Mouse (Mus musculus): Measurements from ENCODE around the gene Pou2f3.

DNA sequence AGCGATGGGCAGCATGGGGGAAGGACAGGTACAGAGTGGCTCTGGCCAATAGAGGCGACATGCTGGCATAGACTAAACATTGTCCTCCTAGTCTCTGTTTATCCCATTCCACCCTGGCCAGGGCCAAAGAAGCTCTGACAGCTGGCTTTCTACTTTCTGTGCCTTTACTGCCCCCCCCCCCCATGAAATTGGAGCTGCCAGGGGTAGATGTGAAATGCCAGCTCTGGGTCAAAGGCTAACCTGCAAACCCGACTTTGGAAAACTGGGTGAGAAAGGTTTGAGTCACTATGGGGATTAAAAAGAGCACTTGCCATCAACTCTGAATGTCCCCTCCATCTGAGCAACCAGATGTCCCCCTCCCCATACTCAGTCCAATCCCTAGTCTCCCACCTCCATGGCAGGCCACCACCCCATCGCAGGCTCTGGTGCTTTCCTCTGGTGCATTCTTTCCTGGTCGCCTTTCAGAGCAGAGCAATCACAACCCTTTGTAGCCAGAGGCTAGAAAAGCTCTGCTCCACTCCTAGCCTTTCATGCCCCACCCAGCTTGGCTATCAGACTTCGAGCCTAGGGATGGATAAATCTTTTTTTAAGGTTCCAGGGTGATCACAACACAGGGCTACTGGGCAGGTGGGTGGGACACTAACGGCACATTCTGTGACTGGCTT, 27.1 kb upstream of the Pou2f3 start:
- TF ChIP-seq CTCF (IDR thresholded peaks at IDR 0.05; ENCODE audit: control insufficient read depth, insufficient read depth, insufficient replicate concordance, low read depth, low read length) (no peak), POLR2A (IDR thresholded peaks at IDR 0.05; ENCODE audit: control insufficient read depth, low read depth, low read length) (no peak)

Data from testis, adult 2 months (tissue).